Mouse (Mus musculus) CH12.LX (cell line): ENCODE results near the gene Avpr1a. TPM values are rescaled to one million over a fixed set of nuclear protein-coding genes. Genes with fewer than 3 reads are reported as not detected.

Source experiments
- DNase-seq: peaks from one replicate; pipeline ENCODE4 v3.0.0-alpha.2; 2013; ENCODE audit errors: extremely low read depth
- H3K27ac ChIP-seq: 2 replicates; pipeline ENCODE4 v1.5.1; 2012; ENCODE audit warnings: low read depth, mild to moderate bottlenecking, control low read depth, moderate library complexity; ENCODE audit not compliant: insufficient read depth
- H3K27me3 ChIP-seq: replicated peaks from 2 replicates; pipeline ENCODE3; 2012; ENCODE audit warnings: inconsistent platforms
- H3K36me3 ChIP-seq, 2 experiments: replicated peaks in 1 of 2; 2 replicates each; pipeline versions ENCODE3 to v1.6.1; 2012; ENCODE audit warnings: inconsistent platforms in 1 of 2, low read length in 1 of 2, mild to moderate bottlenecking in 1 of 2, mixed read lengths in 1 of 2, moderate library complexity in 1 of 2; ENCODE audit not compliant: control insufficient read depth in 1 of 2, insufficient read depth in 1 of 2
- H3K4me1 ChIP-seq, 2 experiments: 2 replicates each; pipeline ENCODE4 v1.6.1; 2012; ENCODE audit warnings: inconsistent platforms in 1 of 2, moderate library complexity in 1 of 2; ENCODE audit not compliant: insufficient read depth in 2 of 2, control insufficient read depth in 1 of 2
- H3K4me2 ChIP-seq: 2 replicates; pipeline ENCODE4 v1.6.1; 2012; ENCODE audit warnings: low read depth, mild to moderate bottlenecking, control low read depth; ENCODE audit not compliant: poor library complexity, insufficient read depth, severe bottlenecking
- H3K4me3 ChIP-seq, 3 experiments: fragments of 150-350 bp in 1 of 3; sonication (generic) in 1 of 3; replicated peaks in 1 of 3; 2 replicates each; pipeline versions ENCODE3 to v1.5.1; 2011 to 2012; ENCODE audit warnings: low read depth in 2 of 3, low read length in 2 of 3, mild to moderate bottlenecking in 2 of 3, moderate library complexity in 2 of 3, control low read depth in 1 of 3, improper control_type of control experiment in 1 of 3, inconsistent platforms in 1 of 3, mixed read lengths in 1 of 3; ENCODE audit not compliant: poor library complexity in 1 of 3
- H3K79me2 ChIP-seq: replicated peaks from 2 replicates; pipeline ENCODE4 v1.6.1; 2012; ENCODE audit warnings: mild to moderate bottlenecking, moderate library complexity; ENCODE audit not compliant: control insufficient read depth, poor library complexity, insufficient read depth, severe bottlenecking; ENCODE audit errors: extremely low read depth
- H3K9ac ChIP-seq: 2 replicates; pipeline ENCODE4 v1.6.1; 2012; ENCODE audit warnings: low read depth, mild to moderate bottlenecking, control low read depth, moderate library complexity; ENCODE audit not compliant: insufficient read depth
- H3K9me3 ChIP-seq: replicated peaks from 2 replicates; pipeline ENCODE3; 2012; ENCODE audit warnings: low read length, inconsistent platforms, mixed read lengths
- BHLHE40 ChIP-seq: IDR thresholded peaks from 2 replicates; pipeline ENCODE4 v1.6.1; 2011; ENCODE audit warnings: mild to moderate bottlenecking, low read depth, low read length, improper control_type of control experiment
- CHD1 ChIP-seq: IDR thresholded peaks from 2 replicates; pipeline ENCODE4 v1.6.1; 2012; ENCODE audit warnings: low read depth, low read length, improper control_type of control experiment, inconsistent platforms
- E2F4 ChIP-seq: IDR thresholded peaks from 2 replicates; pipeline ENCODE4 v1.6.1; 2011; ENCODE audit warnings: low read depth, low read length, improper control_type of control experiment; ENCODE audit not compliant: insufficient replicate concordance
- ETS1 ChIP-seq: conservative IDR thresholded peaks from 2 replicates; pipeline ENCODE4 v1.6.1; 2012; ENCODE audit warnings: low read depth, mild to moderate bottlenecking, inconsistent platforms, low read length, improper control_type of control experiment, moderate library complexity
- GABPA ChIP-seq: IDR thresholded peaks from 2 replicates; pipeline ENCODE4 v1.6.1; 2012; ENCODE audit warnings: low read depth, low read length, improper control_type of control experiment, inconsistent platforms; ENCODE audit not compliant: insufficient replicate concordance
- IRF4 ChIP-seq: IDR thresholded peaks from 2 replicates; pipeline ENCODE4 v1.6.1; 2014; ENCODE audit warnings: low read depth, mild to moderate bottlenecking, inconsistent platforms, low read length, improper control_type of control experiment
- JUND ChIP-seq: conservative IDR thresholded peaks from 2 replicates; pipeline ENCODE4 v1.6.1; 2011; ENCODE audit warnings: low read depth, low read length, improper control_type of control experiment
- KAT2A ChIP-seq: IDR thresholded peaks from 2 replicates; pipeline ENCODE4 v1.6.1; 2012; ENCODE audit warnings: low read length, improper control_type of control experiment, inconsistent platforms; ENCODE audit not compliant: insufficient replicate concordance
- MAFK ChIP-seq: IDR thresholded peaks from 2 replicates; pipeline ENCODE4 v1.6.1; 2011; ENCODE audit warnings: low read length, improper control_type of control experiment; ENCODE audit not compliant: insufficient replicate concordance
- MAZ ChIP-seq: IDR thresholded peaks from 2 replicates; pipeline ENCODE4 v1.6.1; 2012; ENCODE audit warnings: low read depth, mild to moderate bottlenecking, inconsistent platforms, low read length, improper control_type of control experiment, moderate library complexity
- MEF2A ChIP-seq: IDR thresholded peaks from 2 replicates; pipeline ENCODE4 v1.6.1; 2014; ENCODE audit warnings: low read depth, mild to moderate bottlenecking, inconsistent platforms, low read length, improper control_type of control experiment, borderline replicate concordance
- MXI1 ChIP-seq: IDR thresholded peaks from 2 replicates; pipeline ENCODE4 v1.6.1; 2011; ENCODE audit warnings: mild to moderate bottlenecking, low read depth, low read length, improper control_type of control experiment
- MYC ChIP-seq: IDR thresholded peaks from 2 replicates; pipeline ENCODE4 v1.6.1; 2011; ENCODE audit warnings: low read depth, mild to moderate bottlenecking, improper control_type of control experiment, low read length
- RCOR1 ChIP-seq: conservative IDR thresholded peaks from 2 replicates; pipeline ENCODE4 v1.6.1; 2012; ENCODE audit warnings: low read depth, mild to moderate bottlenecking, inconsistent platforms, low read length, improper control_type of control experiment
- SIN3A ChIP-seq: IDR thresholded peaks from 2 replicates; pipeline ENCODE4 v1.6.1; 2012; ENCODE audit warnings: low read length, improper control_type of control experiment, inconsistent platforms
- SMC3 ChIP-seq: IDR thresholded peaks from 2 replicates; pipeline ENCODE4 v1.6.1; 2011; ENCODE audit warnings: low read depth, low read length, improper control_type of control experiment
- TBP ChIP-seq: conservative IDR thresholded peaks from 2 replicates; pipeline ENCODE4 v1.6.1; 2011; ENCODE audit warnings: low read depth, low read length, improper control_type of control experiment
- UBTF ChIP-seq: IDR thresholded peaks from 2 replicates; pipeline ENCODE4 v1.6.1; 2012; ENCODE audit warnings: low read depth, mild to moderate bottlenecking, inconsistent platforms, low read length, improper control_type of control experiment, moderate library complexity
- USF1 ChIP-seq: IDR thresholded peaks from 2 replicates; pipeline ENCODE4 v1.6.1; 2014; ENCODE audit warnings: low read depth, mild to moderate bottlenecking, inconsistent platforms, low read length, improper control_type of control experiment
- ZKSCAN1 ChIP-seq: IDR thresholded peaks from 2 replicates; pipeline ENCODE4 v1.6.1; 2012; ENCODE audit warnings: low read depth, inconsistent platforms, low read length, improper control_type of control experiment, borderline replicate concordance
- dilution Hi-C: fragments of 300-500 bp; cut with MboI; formaldehyde crosslinking; loops from 2 replicates; pipeline ENCODE4 v1.14.3; 2020; ENCODE audit warnings: low sequenced_read_pairs; ENCODE audit not compliant: extremely low pct_unique_long_range_greater_than_20kb, extremely low pct_ligation_motif_present
- in situ Hi-C: fragments of 300-500 bp; cut with MboI; formaldehyde crosslinking; loops from 3 replicates; pipeline ENCODE4 v1.14.3; 2019; ENCODE audit warnings: low sequenced_read_pairs, low pct_ligation_motif_present, low pct_unique_long_range_greater_than_20kb, mixed read lengths
- polyA plus RNA-seq: library from polyadenylated mRNA; unstranded; fragments of >175 nt; gene quantifications from 2 replicates; pipeline ENCODE4 v1.2.1, GENCODE M21; 2012; ENCODE audit warnings: low read depth; ENCODE audit not compliant: insufficient read length
- total RNA-seq, 2 experiments: library from RNA; depleted of rRNA; stranded (reverse); fragments of 300-350 nt in 1 of 2; fragments of >200 nt in 1 of 2; gene quantifications; 2 replicates each; pipeline ENCODE4 v1.2.3; 2012 to 2014

The Avpr1a gene
- total and polyA plus RNA-seq, 3 experiments: not detected

GRCm38 (mm10) chr10:122448717-122449611 lies 665 bp downstream of the Avpr1a start:
- dilution Hi-C loops: no loop called here
- no peak overlapping the region for H3K4me2 ChIP-seq
- in situ Hi-C loops: no loop called here
- H3K4me3 ChIP-seq: no peak overlapping the region
- no peak overlapping the region for H3K9ac ChIP-seq
- H3K4me1 ChIP-seq: peaks cover 0 to 5% of the 10 kb centered on the region in 2 experiments; a peak in 1 of 4 replicates
- H3K27ac ChIP-seq: no peak overlapping the region
- no peak for TF ChIP-seq KAT2A
- no peak for TF ChIP-seq E2F4
- TF ChIP-seq UBTF: no peak
- TF ChIP-seq ETS1: no peak
- no peak for TF ChIP-seq MXI1
- no peak for TF ChIP-seq TBP
- no peak for TF ChIP-seq SIN3A
- TF ChIP-seq BHLHE40: no peak
- TF ChIP-seq RCOR1: no peak
- no peak for TF ChIP-seq MEF2A
- no peak for TF ChIP-seq IRF4
- TF ChIP-seq SMC3: no peak
- no peak for TF ChIP-seq MYC
- no peak for TF ChIP-seq MAZ
- no peak for TF ChIP-seq JUND
- no peak for TF ChIP-seq GABPA
- no peak for TF ChIP-seq MAFK
- TF ChIP-seq CHD1: no peak
- no peak for TF ChIP-seq ZKSCAN1
- TF ChIP-seq USF1: no peak
- TF ChIP-seq, all 38 proteins: peak for 0
- Histone ChIP-seq H3K36me3 (no peaks in the 10 kb centered on the region), H3K27me3 (no peaks in the 10 kb centered on the region), H3K79me2 (no peaks in the 10 kb centered on the region), H3K9me3 (peaks cover 12% of the 10 kb centered on the region)
- no peak for DNase-seq
